Mouse (Mus musculus) erythroblast, embryonic 14.5 days (primary cell): ENCODE results near the gene Vmn1r3.

ENCODE experiments used
- GATA1 ChIP-seq: IDR thresholded peaks from 2 replicates; pipeline ENCODE4 v1.6.1; 2012; ENCODE audit warnings: low read length, inconsistent platforms, mixed read lengths
- TAL1 ChIP-seq: IDR thresholded peaks from 3 replicates; pipeline ENCODE4 v1.6.1; 2012; ENCODE audit warnings: low read length, inconsistent platforms, mixed read lengths

- TF ChIP-seq GATA1: no peak
- TF ChIP-seq TAL1: no peak
Observed at GRCm38 (mm10) chr4:3230908-3231684, 45.9 kb upstream of the Vmn1r3 start.
